Mouse (Mus musculus) kidney, postnatal 10 days (tissue): ENCODE data around the gene Adap2.
A peak's percentile ranks its signal among the peaks of the same experiment; 100 is the strongest.
"Not testable (repeated sequence)": the region's sequence is repeated elsewhere in the genome, so short reads cannot be mapped to it uniquely, and the experiment has no call there.

Source experiments
- DNase-seq: peaks from one replicate; pipeline ENCODE4 v3.0.0; 2021; ENCODE audit warnings: mixed read lengths

Adap2 gene

GRCm38 (mm10) chr11:80153857-80154495 is at the start of gene Adap2:
TSS of gene Adap2 (plus strand) at chr11:80154105.
- DNase-seq, result peak; percentile 96

GRCm38 (mm10) chr11:80104407-80104806 is 49.5 kb upstream of the Adap2 start:
- no peak for DNase-seq

- DNase-seq, result peak; percentile 64
These were observed 37.5 kb upstream of the Adap2 start for GRCm38 (mm10) chr11:80116411-80116810.

GRCm38 (mm10) chr11:80132050-80132449 is 21.9 kb upstream of the Adap2 start:
- DNase-seq, result no peak

GRCm38 (mm10) chr11:80134744-80135143 is 19.2 kb upstream of the Adap2 start:
- no peak for DNase-seq

GRCm38 (mm10) chr11:80135954-80136683 is 17.8 kb upstream of the Adap2 start:
- DNase-seq, result no peak

GRCm38 (mm10) chr11:80136786-80137185 is 17.1 kb upstream of the Adap2 start:
- no peak for DNase-seq

GRCm38 (mm10) chr11:80137773-80138172 is 16.1 kb upstream of the Adap2 start:
- DNase-seq, result no peak

- DNase-seq, result peak; percentile 88
These were observed 11.9 kb upstream of the Adap2 start, which contains the start of gene Tefm for GRCm38 (mm10) chr11:80141825-80142521. TSS of gene Tefm (minus strand) at chr11:80142175.

- no peak for DNase-seq
These were observed 11.0 kb upstream of the Adap2 start for GRCm38 (mm10) chr11:80142872-80143271.

- DNase-seq, result no peak
These were observed 8.1 kb upstream of the Adap2 start for GRCm38 (mm10) chr11:80145787-80146275.

GRCm38 (mm10) chr11:80147748-80148147 is 6.2 kb upstream of the Adap2 start:
- no peak for DNase-seq

GRCm38 (mm10) chr11:80148313-80148712 is 5.6 kb upstream of the Adap2 start:
- DNase-seq, result peak; percentile 70

- not testable (repeated sequence) for DNase-seq
These were observed 4.9 kb upstream of the Adap2 start for GRCm38 (mm10) chr11:80148974-80149373.

GRCm38 (mm10) chr11:80149412-80150023 is 4.4 kb upstream of the Adap2 start:
- DNase-seq, result peak; percentile 43

GRCm38 (mm10) chr11:80150566-80150965 is 3.3 kb upstream of the Adap2 start:
- DNase-seq, result no peak

GRCm38 (mm10) chr11:80151541-80151940 is 2.4 kb upstream of the Adap2 start:
- no peak for DNase-seq

- peak; percentile 49 for DNase-seq
These were observed 1.5 kb upstream of the Adap2 start for GRCm38 (mm10) chr11:80152376-80152775.

GRCm38 (mm10) chr11:80154501-80154900 is 596 bp downstream of the Adap2 start:
- no peak for DNase-seq

GRCm38 (mm10) chr11:80155541-80155940 is 1.6 kb downstream of the Adap2 start:
- DNase-seq, result no peak

- DNase-seq, result no peak
These were observed 2.1 kb downstream of the Adap2 start for GRCm38 (mm10) chr11:80155961-80156360.

- DNase-seq, result no peak
These were observed 2.9 kb downstream of the Adap2 start for GRCm38 (mm10) chr11:80156841-80157240.

- DNase-seq, result no peak
These were observed 5.1 kb downstream of the Adap2 start for GRCm38 (mm10) chr11:80159018-80159417.
